Mouse (Mus musculus) c-Kit-positive CD71-positive TER-119-positive erythroid progenitor cells, embryonic 14.5 days (primary cell): ENCODE results near the gene B3glct.

Experiments
- DNase-seq: peaks from one replicate; pipeline ENCODE4 v3.0.0-alpha.2; 2013; ENCODE audit warnings: low spot score

Gene B3glct

DNA sequence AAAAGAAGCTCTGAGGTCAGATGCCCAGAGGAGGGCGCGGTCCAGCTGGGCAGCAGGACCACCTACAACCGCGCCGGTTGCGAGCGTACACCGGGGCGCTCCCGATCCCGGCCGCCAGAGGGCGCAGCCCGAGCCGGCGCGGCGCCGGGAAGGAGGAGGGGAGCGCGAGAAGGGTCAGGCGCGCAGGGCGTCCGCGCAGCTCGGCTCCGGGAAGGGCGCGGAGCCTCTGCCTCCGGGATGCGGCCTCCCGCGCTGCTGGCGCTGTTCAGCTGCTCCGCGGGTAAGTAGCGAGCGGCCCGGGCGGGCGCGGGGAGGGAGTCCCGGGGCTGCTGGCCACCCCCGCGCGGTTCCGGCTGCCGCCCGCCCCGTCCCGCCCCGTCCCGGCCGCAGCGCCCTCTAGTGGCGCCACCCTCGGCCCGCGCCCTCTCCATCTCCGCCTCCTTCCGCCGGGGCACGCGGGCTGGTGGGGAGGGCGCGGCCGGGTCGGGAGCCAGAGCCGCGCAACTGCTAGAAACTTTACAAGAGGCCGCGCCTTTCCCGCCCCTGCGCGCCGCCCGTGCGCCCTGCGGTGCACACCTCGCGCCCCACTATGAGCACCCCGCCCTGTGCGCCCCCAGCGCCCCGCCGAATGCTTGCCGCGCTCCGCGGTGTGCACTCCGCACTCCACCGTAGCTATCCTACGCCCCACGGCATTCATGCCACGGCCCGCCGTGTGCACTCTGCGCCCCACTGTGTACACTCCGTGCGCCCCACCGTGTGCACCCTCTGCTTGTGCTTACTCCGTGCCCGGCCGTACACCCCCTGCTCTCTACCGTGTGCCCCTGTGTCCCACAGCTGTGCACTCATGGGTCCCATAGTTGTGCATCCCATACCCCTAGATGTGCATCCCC, at the start of gene B3glct:
TSS of gene B3glct (plus strand) at position 131 of the 890 bp plus-strand sequence.
- DNase-seq = peak; percentile 82

GRCm38 (mm10) chr5:149634409-149635035, 43.5 kb upstream of the B3glct start:
- no peak for DNase-seq

- no peak for DNase-seq
Measured at GRCm38 (mm10) chr5:149635556-149635955, 42.5 kb upstream of the B3glct start.

GRCm38 (mm10) chr5:149636075-149636920, 41.7 kb upstream of the B3glct start, which contains the start of gene Hsph1:
Hsph1 (minus strand) TSS chr5:149636376.
- DNase-seq = peak; percentile 95

DNA sequence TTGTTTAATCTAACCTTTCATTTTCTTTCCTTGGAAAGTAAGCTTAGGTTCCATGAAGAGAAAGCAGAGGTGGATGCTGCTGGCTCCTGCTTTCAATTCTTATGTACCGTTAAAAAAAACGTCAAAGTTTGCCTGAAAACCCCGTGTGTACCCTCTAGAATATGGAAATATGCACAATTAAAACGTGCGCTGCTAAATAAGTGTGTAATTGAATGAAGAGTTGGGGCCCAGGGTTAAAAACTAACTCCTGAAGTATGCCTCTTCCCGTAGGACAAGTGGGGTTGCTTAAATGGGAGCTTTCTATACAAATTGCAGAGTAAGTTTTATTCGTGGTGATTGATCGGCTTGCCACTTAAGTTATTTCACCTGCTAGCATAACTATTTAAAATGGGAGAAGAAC, 40.7 kb upstream of the B3glct start:
- DNase-seq = no peak

- DNase-seq = no peak
Measured at GRCm38 (mm10) chr5:149641277-149641892, 36.6 kb upstream of the B3glct start.

- no peak for DNase-seq
Measured at GRCm38 (mm10) chr5:149642366-149642765, 35.7 kb upstream of the B3glct start.

DNA sequence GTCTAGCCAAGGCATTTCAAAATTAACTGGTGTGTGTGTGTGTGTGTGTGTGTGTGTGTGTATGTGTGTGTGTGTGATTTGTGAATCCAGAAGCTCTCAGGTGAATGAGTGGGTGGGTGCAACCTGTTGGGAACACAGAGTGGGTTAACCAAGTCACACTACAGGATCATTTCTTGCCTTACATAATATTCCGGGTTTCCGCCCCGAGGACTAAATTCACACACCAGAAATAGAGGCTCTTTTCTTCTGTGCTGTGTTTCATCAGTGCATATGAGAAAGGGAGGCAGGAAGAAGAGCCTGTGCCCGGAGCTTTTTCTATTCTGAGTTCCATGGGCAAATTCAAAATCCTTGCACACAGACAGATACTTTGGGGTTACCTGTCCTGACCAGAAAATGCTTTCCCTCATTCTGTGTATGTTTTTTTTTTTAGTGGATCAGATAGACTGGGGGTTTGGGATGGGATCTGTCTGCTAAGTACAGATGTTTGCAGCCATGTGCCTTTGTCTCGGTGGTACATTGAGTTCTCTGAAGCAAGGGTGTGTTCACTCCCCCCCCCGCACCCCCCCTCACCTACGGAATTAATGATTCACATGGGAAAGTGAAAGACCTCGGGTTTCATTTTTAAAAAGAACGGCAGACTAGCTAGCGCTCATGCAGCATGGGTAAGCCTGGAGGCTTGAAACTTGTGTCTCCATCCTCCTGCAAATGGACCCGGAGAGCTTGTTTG, 35.1 kb upstream of the B3glct start:
- DNase-seq = no peak

DNA sequence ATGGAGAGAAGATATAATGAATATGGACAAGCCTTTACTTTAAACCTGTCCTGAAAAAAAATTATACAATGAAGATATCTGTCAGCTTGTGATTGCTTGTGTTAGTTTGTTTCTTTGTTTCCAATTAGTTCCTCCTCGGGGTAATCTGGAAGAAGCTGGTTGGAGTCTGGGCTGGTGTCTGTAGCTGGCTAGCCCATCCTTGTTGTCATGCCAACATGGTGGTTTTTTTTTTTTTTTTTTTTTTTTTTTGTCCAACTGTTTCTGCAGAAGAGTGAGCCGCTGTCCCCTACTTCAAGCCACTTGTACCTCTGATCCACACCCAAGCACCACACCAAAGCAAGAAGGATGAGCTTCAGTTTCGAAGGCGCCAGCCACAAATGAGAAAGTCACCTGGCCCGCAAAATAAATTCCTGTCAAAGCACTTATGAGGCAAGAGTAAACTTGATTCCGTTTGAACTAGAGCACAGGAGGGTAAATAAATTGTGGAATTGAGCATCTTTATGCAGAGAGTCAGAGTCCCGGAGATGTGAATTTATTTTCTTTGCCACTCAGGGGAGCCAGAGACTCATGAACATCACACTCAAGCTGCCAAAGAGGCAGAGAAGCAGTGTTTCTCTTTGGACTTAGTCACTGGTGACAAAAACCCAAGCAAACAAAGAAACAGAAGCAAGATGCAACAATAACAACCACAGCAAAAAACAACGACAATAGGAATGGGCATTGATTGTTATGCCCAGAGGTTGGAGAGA, 30.5 kb upstream of the B3glct start:
- no peak for DNase-seq

DNA sequence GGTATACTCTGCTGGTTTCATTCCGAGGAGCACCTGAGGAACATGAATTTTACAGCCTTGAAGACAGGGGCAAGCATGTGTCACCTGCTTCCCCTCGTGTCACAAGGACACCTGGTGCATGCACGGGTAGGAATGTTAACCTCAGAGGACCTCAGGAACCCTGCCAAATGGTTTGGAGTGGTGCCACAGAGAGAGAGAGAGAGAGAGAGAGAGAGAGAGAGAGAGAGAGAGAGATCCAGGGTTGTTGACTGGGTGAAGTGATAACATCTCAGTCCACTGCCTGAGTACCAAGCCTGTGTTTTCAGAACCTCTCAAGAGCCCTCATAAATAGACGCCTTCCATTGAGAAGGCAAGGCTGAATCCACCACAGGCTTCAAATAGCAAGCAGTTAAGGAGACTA, 29.8 kb upstream of the B3glct start:
- no peak for DNase-seq

- DNase-seq = peak; percentile 85
Measured at GRCm38 (mm10) chr5:149648895-149649406, 29.1 kb upstream of the B3glct start.

DNA sequence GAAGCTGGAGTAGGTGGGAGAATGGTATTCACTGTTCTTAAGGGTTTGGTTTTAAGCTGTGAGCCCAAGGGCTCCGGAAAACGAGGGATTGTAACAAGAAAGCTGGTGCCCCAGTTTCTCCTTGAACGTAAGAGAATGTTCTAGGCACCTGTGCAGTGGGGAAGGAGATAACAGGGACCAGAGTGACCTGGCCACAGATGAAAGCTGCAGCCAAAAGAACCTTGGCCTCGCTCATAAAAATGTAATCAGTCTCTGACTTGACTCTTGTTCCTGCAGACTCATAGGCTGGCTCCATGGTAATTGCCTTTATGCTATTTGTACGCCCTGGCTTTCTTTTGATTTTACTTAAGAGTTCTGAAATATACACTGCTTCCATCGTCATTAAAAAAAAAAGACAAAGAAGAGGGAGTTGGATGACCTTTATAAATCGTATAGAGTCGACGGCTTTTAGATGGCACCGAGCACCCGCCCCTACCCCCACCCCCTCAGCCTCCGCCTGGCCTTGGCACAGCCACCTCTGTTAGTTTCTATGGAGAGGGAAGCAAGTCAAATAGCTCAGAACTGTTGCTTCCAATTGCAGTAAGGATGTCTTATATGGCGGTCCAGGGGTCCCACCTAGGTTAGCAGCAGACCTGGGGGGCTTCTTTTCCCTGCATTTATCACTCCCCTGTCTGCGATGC, 28.4 kb upstream of the B3glct start:
- no peak for DNase-seq

DNA sequence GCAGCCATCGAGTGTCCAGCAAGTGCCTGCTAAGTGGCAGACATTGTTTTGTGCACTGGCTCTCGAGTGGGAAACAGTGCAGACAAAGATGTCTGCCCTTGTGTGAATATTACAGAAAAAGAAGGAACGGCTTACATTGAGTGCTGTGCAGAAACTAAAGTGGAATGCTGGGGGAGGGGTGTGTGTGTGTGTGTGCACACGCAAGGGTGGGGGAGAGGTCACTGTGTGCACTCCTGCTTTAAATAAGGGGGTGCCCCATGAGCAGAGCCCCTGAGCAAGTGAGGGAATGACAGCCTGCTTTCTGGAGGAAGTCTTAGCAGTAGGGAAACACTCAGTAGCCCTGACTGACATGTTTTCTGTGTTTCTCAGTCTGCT, 27.9 kb upstream of the B3glct start:
- no peak for DNase-seq

DNA sequence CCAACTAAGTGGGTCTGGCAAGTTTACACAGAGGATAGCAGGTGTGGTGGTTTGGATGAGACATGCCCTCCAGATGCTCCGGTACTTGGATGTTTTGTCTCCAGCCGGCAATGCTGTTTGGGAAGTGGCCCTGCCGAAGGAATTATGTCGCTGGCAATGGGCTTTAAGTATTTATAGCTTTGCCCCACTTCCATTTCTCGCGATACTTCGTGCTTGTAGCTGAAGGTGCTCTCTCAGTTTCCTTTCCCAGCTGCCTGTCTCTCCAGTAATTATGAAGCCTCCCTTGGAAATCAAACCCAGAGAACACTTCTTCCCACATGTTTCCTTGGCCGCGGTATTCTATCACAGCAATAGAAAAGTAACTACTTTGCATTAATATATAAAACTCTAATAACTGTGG, 22.4 kb upstream of the B3glct start:
- no peak for DNase-seq

DNA sequence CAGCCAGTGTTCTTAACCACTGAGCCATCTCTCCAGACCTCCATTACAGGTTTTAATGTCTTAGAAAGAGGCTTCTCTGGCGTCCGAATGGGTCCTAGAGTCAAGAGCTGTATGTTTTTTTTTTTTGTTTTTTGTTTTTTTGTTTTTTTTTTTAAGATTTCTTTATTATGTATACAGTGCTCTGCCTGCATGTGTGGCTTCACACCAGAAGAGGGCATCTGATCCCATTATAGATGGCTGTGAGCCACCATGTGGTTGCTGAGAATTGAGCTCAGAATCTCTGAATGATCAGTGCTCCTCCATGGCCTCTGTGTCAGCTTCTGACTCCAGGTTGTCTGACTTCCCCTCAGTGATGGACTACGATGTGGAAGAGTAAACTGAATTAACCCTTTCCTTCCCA, 20.0 kb upstream of the B3glct start:
- DNase-seq = no peak

GRCm38 (mm10) chr5:149658741-149659413, 19.2 kb upstream of the B3glct start:
- no peak for DNase-seq

GRCm38 (mm10) chr5:149659414-149659780, 18.6 kb upstream of the B3glct start:
- DNase-seq = no peak

DNA sequence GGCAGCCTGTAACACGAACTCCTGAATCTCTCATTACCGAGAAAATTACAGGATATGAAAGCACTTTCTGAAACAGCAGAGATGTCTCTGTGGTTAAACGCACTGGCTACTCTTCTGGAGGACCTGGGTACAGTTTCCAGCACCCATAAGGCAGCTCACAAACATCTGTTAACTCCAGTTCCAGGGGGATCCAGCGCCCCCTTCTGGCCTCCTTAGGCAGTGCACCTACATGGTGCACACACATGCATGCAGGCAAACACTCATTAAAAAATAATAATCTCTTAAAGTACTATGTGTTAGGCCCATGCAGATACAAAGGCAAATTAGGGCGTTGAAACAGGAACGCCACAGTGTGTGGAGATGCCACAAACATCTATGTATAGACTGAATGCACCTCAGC, 16.6 kb upstream of the B3glct start:
- no peak for DNase-seq

GRCm38 (mm10) chr5:149662980-149663379, 15.1 kb upstream of the B3glct start:
- DNase-seq = no peak
